Mouse (Mus musculus) ES-Bruce4 (cell line): ENCODE results near the gene Ugt2a3. TPM values are rescaled to one million over a fixed set of nuclear protein-coding genes. Genes with fewer than 3 reads are reported as not detected.
"Not testable (repeated sequence)": the region's sequence is repeated elsewhere in the genome, so short reads cannot be mapped to it uniquely, and the experiment has no call there.

ENCODE experiments used
- H3K27ac ChIP-seq: 2 replicates; pipeline ENCODE4 v1.5.1; 2012; ENCODE audit warnings: low read length, inconsistent platforms; ENCODE audit not compliant: insufficient read depth
- H3K27me3 ChIP-seq: 2 replicates; pipeline ENCODE4 v1.6.1; 2012; ENCODE audit warnings: mild to moderate bottlenecking, low read length, inconsistent platforms; ENCODE audit not compliant: control insufficient read depth, poor library complexity, insufficient read depth, severe bottlenecking
- H3K36me3 ChIP-seq: 2 replicates; pipeline ENCODE4 v1.6.1; 2012; ENCODE audit warnings: inconsistent platforms, mild to moderate bottlenecking, low read length, moderate library complexity; ENCODE audit not compliant: control insufficient read depth, poor library complexity, insufficient read depth, severe bottlenecking
- H3K4me1 ChIP-seq: one replicate; pipeline ENCODE4 v1.8.1; 2011; ENCODE audit warnings: low read length; ENCODE audit not compliant: control insufficient read depth, insufficient read depth
- H3K4me3 ChIP-seq: 2 replicates; pipeline ENCODE4 v1.5.1; 2011; ENCODE audit warnings: low read depth, mild to moderate bottlenecking, low read length
- H3K9ac ChIP-seq: 2 replicates; pipeline ENCODE4 v1.6.1; 2012; ENCODE audit warnings: low read depth, mild to moderate bottlenecking, inconsistent platforms; ENCODE audit not compliant: poor library complexity, severe bottlenecking
- H3K9me3 ChIP-seq: replicated peaks from 2 replicates; pipeline ENCODE4 v1.6.1; 2012; ENCODE audit warnings: mild to moderate bottlenecking, low read length, inconsistent platforms; ENCODE audit not compliant: control insufficient read depth, poor library complexity, insufficient read depth, severe bottlenecking
- CTCF ChIP-seq: IDR thresholded peaks from one replicate; pipeline ENCODE4 v1.8.1; 2011; ENCODE audit warnings: low read depth, low read length
- EP300 ChIP-seq: IDR thresholded peaks from 2 replicates; pipeline ENCODE4 v1.6.1; 2011; ENCODE audit warnings: low read depth, low read length; ENCODE audit not compliant: insufficient read depth
- POLR2A ChIP-seq: IDR thresholded peaks from one replicate; pipeline ENCODE4 v1.8.1; 2011; ENCODE audit warnings: low read length; ENCODE audit not compliant: insufficient read depth
- polyA plus RNA-seq: library from polyadenylated mRNA; stranded (reverse); fragments of >200 nt; gene quantifications from 2 replicates; pipeline ENCODE4 v1.2.4, GENCODE M21; 2011; ENCODE audit warnings: low read depth; ENCODE audit not compliant: missing spikeins, insufficient read depth, insufficient read length

Ugt2a3 gene
- polyA plus RNA-seq, result not detected in 2 replicates

GRCm38 (mm10) chr5:87336961-87337697 lies at the start of gene Ugt2a3:
Gene Ugt2a3, minus strand, starts transcription at chr5:87337195.
- no peak within 1 kb of the TSS for H3K27ac ChIP-seq
- no peak within 1 kb of the TSS for H3K4me3 ChIP-seq
- no peaks in the 10 kb centered on the region for H3K36me3 ChIP-seq
- no peaks in the 10 kb centered on the region for H3K9me3 ChIP-seq
- TF ChIP-seq POLR2A (no peak), CTCF (no peak), EP300 (no peak)
- no peak within 1 kb of the TSS for H3K9ac ChIP-seq
- no peaks in the 10 kb centered on the region for H3K27me3 ChIP-seq
- no peaks in the 10 kb centered on the region for H3K4me1 ChIP-seq

- Histone ChIP-seq H3K9ac (no peak overlapping the region), H3K4me3 (no peak overlapping the region), H3K36me3 (no peaks in the 10 kb centered on the region), H3K27ac (no peak overlapping the region), H3K4me1 (no peaks in the 10 kb centered on the region), H3K27me3 (no peaks in the 10 kb centered on the region), H3K9me3 (no peaks in the 10 kb centered on the region)
- TF ChIP-seq CTCF (no peak), POLR2A (no peak)
Observed at GRCm38 (mm10) chr5:87380234-87380633, 43.2 kb upstream of the Ugt2a3 start.

- TF ChIP-seq CTCF (no peak), EP300 (no peak), POLR2A (no peak)
- Histone ChIP-seq H3K36me3 (no peaks in the 10 kb centered on the region), H3K27ac (no peak overlapping the region), H3K4me1 (no peaks in the 10 kb centered on the region), H3K4me3 (no peak overlapping the region), H3K9ac (no peak overlapping the region), H3K9me3 (no peaks in the 10 kb centered on the region), H3K27me3 (no peaks in the 10 kb centered on the region)
Observed at GRCm38 (mm10) chr5:87379825-87380224, 42.8 kb upstream of the Ugt2a3 start.

GRCm38 (mm10) chr5:87375874-87376383 lies 38.9 kb upstream of the Ugt2a3 start:
- H3K4me3 ChIP-seq, result no peak overlapping the region
- H3K9me3 ChIP-seq, result 0 out of 2 replicates have a peak, but pooled peaks cover 2% of the 10 kb centered on the region
- TF ChIP-seq EP300 (no peak), CTCF (no peak), POLR2A (no peak)
- no peaks in the 10 kb centered on the region for H3K4me1 ChIP-seq
- no peaks in the 10 kb centered on the region for H3K36me3 ChIP-seq
- no peak overlapping the region for H3K9ac ChIP-seq
- no peak overlapping the region for H3K27ac ChIP-seq
- H3K27me3 ChIP-seq, result no peaks in the 10 kb centered on the region

- Histone ChIP-seq H3K27ac (no peak overlapping the region), H3K4me1 (no peaks in the 10 kb centered on the region), H3K9ac (no peak overlapping the region), H3K9me3 (0 out of 2 replicates have a peak, but pooled peaks cover 2% of the 10 kb centered on the region), H3K27me3 (no peaks in the 10 kb centered on the region), H3K36me3 (no peaks in the 10 kb centered on the region), H3K4me3 (no peak overlapping the region)
- TF ChIP-seq POLR2A (no peak), CTCF (no peak), EP300 (no peak)
Observed at GRCm38 (mm10) chr5:87373502-87373863, 36.5 kb upstream of the Ugt2a3 start.

DNA sequence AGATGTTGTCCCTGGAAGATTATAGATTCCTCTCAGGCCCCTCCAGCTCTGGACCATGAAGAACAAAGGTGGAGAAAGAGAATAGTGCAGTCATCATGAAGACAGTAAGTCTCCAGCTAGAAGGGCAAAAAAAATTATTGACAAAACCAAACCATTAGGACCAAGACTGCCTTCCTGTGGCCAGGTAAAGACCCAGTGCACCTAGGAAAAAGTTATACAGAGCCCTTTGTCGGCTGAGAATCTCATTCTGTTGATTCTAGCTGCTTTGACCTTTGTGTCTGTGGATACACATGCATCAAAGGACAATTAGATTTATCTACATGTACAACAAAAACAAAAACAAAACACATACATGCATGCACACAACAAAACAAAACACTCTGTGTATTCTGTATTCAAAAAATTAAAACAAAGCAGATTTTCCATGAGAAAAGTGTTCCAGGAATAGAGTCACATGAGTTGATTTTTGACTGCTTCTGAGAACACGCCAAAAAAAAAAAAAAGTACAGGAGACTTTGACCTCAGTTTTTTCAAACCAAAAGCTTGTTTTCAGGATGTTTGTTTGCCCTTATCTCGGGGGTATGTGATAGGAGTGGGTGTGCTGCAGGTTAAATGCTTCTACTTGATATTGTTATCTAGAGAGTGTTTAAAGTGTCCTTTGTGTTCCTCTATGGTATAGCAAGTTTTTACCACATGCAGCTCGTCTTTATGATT lies 36.0 kb upstream of the Ugt2a3 start:
- H3K9ac ChIP-seq, H3K27ac ChIP-seq, H3K4me1 ChIP-seq, H3K9me3 ChIP-seq, H3K36me3 ChIP-seq, H3K27me3 ChIP-seq, H3K4me3 ChIP-seq: not testable (repeated sequence)
